Mouse (Mus musculus) testis, adult 2 months (tissue): ENCODE data around the gene Chpf.

Experiments used
- CTCF ChIP-seq: fragments of 200-500 bp; IDR thresholded peaks from 2 replicates; pipeline ENCODE4 v1.5.1; 2012; ENCODE audit warnings: low read depth, mild to moderate bottlenecking, inconsistent platforms, low read length, moderate library complexity; ENCODE audit not compliant: control insufficient read depth, insufficient read depth, insufficient replicate concordance
- POLR2A ChIP-seq: fragments of 200-500 bp; IDR thresholded peaks from 2 replicates; pipeline ENCODE4 v1.6.1; 2012; ENCODE audit warnings: low read depth, mild to moderate bottlenecking, inconsistent platforms, low read length, moderate library complexity; ENCODE audit not compliant: control insufficient read depth

GRCm38 (mm10) chr1:75487405-75488161 lies 8.5 kb upstream of the Chpf start:
- TF ChIP-seq CTCF (no peak), POLR2A (no peak)
